Mouse (Mus musculus) naive thymus-derived CD4-positive, alpha-beta T cell, adult 2 months (primary cell): ENCODE measurements around the gene Mamdc2.
"Not testable (repeated sequence)": the region's sequence is repeated elsewhere in the genome, so short reads cannot be mapped to it uniquely, and the experiment has no call there.

Experiments
- DNase-seq: peaks from one replicate; pipeline ENCODE4 v3.0.0-alpha.2; 2011; ENCODE audit warnings: low read depth

Mamdc2 gene

DNA sequence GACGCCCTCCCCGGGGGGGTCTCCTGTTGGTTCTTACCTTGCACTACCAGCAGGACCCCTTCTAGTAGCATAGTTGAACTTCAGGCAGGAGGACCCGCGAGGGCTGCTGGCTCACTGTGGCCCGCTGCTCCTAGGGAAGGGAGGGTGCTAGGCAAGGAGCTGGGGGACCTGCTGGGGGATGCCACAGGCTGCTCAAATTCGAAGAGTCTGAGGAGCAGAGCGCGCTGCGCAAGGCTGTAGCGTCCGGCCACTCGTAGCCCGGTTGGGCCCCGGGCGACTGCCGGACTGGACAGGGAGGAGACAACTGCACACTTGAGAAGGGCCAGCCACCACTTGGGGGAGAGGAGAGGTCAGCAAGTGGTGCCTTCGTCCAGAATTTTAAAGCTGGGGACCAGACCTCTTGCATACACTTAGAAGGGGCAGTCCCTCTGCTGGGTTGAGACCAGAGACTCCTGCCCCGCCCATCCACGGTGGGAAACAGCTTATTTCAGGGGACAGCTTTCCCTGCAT lies at the start of gene Mamdc2:
Gene Mamdc2 (minus strand): TSS at position 455 of the 510 bp plus-strand sequence.
- no peak for DNase-seq

DNA sequence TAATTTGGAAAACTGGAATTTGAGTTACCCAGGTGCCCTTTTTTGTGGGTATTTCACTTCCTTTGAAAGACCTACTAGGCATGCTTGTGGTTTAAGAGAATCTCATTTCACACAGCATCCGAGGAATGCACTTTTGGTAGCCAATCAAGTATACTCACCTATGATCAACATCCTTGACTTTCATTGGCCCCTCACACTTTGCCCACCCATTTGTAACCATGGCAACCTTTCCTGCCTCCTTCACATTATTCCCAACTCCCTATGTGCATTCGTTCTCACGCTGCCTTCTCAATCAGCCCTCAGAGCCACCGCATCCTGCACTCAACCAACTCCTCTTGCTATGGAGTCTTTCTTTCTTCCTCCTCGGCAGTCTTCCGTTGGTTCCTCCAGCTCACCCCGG lies 49.8 kb upstream of the Mamdc2 start:
- DNase-seq, result no peak

DNA sequence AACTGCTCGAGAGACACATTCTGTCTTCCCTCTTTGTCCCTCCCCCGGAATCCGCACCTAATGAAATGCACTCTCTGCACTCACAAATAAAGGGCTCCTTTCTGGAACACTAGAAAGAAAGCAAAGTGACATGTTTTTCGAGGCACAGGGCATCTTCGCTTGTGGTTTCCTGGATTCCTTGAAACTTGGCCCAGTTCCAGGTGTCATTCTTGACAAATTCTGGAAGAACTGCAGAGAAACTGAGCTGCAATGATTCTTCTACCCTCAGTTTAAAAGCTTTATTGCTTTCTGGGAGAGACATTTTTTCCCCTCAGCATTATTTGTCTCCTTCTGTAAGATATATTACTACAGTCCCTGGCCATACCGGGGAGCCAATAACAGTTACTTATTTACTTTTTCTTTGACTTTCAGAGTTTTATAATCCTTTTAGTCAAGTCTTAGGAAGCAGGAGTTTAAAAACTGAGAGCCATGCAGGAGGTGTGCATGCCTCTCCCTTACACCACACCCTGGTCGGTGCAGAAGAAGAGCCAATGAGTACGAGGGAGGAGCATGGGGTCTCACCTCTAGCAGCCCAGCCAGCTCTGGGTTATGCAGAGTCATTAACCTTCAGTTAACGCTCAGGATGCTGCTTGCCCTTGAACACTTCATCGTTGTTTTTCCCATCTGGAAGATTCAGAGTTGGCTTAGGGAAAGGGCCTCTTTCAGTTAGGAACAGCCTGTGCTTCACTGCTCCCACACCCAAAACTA lies 49.1 kb upstream of the Mamdc2 start:
- DNase-seq, result no peak

DNA sequence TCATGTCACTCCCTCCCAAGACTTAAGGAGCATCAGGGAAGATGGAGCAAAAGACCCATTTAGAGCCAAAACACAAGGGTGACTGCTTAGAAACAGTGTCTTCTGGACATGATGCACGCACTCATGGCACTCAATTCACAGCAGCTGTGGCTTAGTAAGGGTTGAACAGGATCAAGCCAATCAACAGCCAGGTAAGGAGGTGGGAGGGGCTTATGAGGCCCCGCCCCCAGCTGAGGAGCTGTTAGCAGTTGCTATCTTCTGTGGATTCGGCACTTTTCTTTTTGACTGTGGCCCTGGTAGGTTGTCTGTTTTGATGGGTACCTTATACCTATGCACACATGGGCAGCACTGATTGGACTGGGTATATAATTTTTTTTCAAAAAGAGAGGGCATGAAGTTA lies 48.3 kb upstream of the Mamdc2 start:
- DNase-seq, result no peak

DNA sequence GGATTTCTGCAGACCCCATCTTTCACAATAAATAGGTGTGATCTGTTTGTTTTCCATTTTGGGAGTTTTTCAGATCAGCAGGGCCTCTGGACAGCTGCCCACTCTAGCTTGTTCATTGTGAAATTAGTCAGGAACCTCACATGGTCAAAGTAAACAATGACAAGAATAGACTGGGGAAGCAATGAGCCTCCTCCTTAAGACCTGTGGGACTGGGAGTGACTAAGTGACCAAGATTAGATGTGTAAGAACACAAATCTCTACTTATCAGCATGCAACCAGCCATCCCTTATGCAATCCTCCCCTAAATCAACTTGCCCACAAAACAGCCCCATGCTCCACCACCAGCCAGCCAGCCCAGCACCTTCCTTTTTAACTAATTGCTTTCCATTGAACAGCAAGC lies 44.4 kb upstream of the Mamdc2 start:
- DNase-seq, result no peak

DNA sequence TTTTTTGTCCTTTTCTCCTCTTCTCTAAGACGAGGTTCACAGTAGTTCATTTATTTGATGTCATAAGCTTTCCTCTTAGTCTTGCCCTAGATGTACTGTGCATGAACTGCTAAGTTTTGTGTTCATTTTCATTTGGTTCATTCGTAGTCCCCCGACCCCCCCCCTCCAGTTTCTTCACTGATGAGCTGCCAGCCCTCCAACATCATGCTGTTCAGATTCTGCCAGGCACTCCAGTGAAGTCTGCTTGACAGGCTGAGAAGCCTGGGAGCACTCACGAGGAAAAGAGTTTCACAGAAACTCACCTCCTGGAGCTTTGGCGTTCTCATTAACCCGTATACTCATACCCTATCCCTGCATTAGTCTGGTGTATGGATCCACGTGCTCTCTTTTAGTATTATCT lies 42.5 kb upstream of the Mamdc2 start:
- DNase-seq, result not testable (repeated sequence)

DNA sequence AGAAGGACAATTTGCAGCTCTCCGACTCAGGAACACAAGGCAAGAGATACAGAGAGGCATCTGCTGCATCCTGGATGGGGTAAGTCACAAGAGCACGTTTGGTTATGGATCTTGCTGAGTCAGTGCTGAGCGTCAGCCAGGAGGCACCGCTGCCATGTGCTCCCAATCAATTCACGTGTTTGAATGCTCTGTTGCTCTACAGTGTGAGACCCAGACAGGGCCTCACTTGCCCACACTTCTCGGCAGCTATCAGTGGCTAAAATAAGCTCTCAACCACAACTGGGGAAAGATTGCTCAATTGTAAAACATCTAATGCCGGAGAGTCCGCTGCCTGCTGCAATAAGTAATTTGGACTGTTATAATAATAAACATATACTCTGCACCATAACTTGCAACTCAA lies 41.5 kb upstream of the Mamdc2 start:
- DNase-seq, result no peak

DNA sequence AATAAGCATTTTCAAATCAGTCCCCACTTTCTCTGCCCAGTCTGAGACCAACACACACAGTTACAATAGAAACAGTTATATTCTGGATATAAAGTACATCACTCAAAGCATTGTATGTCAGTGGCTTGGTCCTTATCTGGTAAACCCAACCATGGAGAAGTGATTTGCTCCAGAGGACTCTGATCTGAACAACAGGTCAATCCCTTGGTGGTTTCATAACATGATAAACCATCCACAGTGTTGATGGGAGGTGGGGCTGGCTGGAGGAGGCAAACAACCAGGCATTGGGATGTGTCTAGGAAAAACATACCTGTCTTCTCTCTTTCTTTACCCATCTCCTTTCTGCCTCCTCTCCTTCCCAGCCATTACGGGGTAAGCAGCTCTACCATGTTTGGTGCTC lies 39.2 kb upstream of the Mamdc2 start:
- DNase-seq, result no peak

DNA sequence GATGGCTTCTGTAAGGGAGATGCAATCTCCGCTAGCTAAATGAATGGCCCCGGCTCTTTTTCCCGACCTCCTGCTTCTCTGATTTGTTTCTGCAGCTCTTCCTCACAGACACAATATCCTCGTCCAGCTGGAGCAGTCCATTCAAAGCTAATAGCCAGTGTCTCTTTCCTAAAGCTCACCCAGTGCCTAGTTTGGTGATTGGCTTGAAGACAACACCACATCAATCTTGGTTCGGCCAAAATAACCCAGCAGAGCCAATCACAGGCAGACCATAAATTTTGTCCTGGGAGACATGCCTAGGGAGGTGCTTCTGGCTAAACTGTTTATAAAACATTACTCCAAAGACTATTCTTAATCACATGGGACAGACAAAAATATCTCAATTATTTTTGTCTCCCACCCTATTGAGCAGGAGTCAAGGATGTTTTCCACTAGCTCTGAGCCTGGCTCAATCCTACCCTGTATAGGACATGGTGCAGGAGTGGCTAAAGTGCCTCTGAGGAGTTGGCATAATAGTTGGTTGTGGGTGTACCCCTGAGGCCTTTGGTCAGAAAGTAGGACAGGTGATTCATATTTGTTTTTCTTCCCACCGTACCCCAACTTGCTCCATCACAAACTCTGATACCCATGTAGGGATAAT lies 38.5 kb upstream of the Mamdc2 start:
- no peak for DNase-seq

DNA sequence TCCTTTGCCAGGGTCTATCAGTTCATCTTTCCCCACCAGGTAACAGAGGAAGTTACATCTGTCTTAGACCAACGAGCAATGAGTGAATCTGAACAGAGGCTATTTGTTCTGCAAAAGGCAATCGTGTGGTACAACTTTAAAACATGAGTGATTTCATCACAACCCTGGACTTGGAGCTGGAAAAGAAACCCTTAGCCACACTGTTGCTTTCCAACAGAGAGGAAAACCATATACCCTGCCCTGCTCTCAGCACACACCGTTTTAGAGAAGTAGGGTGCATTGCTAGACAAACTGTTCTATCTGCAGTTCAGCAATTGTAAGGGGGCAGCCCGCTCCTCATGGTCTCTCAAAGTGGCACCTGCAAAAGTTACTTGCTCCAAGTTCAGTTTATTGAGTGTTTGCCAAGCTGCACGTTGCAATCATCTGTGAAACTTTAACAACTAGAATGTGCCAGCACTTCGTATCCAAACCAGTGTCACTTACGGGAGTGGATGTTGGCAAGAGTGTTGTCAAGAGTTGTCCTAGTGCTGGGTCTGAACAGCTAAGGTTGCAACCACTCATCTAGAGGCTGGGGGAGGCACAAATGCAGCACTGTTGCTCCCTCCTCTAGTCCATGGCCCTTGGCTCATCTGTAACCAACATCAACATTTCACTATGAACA lies 37.8 kb upstream of the Mamdc2 start:
- no peak for DNase-seq

DNA sequence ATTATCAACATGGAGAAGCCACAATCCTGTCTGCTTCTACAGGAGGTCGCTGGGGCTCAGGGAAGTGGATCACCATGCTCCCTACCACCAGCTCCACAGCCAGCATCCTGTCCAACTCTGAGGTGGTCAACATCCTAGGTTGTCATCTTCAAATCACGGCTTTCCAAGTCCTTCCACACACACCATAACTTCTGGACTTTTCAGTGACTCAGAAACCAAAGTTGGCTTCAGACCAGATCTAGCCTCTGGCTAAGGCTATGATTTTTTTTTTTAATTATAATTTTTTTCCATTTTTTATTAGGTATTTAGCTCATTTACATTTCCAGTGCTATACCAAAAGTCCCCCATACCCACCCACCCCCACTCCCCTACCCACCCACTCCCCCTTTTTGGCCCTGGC lies 34.3 kb upstream of the Mamdc2 start:
- DNase-seq, result not testable (repeated sequence)

DNA sequence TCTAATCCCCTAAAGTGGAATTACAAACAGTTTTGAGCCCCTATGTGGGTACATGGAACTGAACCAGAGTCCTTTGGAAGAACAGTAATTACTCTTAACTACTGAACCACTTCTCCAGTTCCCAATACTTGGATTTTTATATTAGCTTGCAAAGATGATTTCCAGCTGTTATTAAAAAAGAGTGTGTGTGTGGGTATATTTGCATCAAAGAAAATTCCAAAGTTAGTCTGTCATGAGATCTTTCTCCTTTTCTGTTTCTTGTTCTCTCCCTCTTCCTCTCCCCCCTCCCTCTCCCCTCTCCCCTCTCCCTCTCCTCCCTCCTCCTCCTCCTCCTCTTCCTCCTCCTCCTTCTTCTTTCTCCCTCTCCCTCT lies 31.3 kb upstream of the Mamdc2 start:
- DNase-seq, result no peak

DNA sequence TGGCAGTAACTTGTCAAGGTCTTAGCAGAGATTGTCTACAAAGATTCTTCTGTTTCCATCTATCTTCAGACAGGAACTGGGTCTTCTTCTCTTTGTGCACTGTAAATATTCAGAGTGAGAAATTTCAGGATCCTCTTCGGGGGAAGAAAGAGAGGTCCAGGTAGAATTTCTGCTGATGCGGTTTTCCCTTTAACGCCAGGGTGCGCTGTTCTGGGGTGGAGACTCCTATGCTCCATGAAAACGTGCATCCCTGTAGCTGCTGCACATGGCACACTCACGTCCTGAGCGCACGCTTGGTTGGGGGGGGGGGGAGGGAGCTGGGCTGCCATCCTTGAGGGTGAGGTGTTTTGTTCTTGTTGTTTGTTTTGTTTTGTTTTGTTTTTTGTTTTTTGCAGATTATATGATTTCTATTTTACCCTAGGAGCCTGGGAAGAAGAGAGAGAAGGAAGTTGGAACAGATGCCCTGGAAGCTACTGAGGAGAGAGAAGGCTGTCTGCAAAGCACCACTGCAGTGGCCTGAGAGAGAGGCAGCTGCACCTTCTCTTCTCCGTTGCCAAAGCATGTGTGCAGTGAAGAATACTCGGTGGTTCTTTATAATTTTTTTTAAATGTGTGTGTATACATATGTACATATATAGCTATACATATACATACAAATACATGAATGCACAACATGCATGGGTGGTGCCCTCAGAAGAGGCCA lies 30.8 kb upstream of the Mamdc2 start:
- no peak for DNase-seq

DNA sequence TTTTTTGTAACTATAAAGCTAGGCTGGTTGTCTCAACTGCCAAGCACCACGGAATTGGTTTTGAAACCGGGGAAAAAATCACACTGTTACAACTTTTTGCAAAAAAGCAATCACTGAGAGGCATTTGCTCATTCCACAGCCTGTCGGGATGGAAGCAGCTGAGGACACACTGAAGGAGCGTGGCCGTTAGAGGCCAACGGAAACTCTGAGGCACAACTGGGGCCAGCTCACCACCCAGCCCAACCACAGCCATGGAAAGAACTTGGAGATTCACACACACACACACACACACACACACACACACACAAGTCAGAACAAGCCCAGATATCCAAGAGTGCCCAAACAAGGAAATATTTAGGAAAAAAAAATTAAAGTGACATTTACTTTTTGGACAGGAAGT lies 29.6 kb upstream of the Mamdc2 start:
- DNase-seq, result no peak

DNA sequence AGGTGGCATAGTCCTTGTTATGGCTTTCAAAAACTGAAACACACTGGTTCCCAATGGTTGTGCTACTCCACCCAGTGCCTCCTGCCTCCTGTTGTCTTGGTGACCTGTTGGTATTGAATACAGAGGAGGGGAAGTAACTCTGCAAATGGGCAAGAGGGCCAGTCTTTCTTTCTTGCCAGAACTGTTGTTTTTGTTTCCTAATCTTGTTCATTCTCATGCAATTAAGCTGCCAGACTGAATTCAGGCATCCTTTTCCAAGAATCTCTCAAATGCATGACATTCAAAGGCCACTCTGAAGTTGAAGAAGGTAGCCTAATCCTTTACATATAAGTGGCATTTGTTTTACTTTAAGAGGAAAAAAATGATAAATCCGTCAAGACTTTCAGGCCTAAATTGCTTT lies 19.6 kb upstream of the Mamdc2 start:
- DNase-seq, result no peak

DNA sequence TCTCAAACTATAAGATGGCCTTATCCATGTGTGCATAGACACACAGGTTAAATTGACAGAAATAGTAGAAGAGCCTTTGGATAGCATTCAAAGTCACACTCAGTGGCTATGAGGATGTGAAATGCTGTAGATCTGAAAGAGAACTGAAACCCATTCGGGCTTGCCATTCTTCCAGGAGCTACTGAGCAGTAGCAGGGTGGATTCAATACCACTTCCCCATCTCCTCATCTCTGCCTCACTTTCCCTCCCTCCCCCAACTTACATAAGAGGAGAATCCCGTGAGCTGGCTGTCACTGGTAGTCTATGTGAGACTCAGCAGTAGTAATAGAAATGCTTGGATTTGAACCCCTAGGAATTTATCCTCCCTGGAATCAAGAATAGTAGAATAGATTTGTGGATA lies 18.8 kb upstream of the Mamdc2 start:
- no peak for DNase-seq

DNA sequence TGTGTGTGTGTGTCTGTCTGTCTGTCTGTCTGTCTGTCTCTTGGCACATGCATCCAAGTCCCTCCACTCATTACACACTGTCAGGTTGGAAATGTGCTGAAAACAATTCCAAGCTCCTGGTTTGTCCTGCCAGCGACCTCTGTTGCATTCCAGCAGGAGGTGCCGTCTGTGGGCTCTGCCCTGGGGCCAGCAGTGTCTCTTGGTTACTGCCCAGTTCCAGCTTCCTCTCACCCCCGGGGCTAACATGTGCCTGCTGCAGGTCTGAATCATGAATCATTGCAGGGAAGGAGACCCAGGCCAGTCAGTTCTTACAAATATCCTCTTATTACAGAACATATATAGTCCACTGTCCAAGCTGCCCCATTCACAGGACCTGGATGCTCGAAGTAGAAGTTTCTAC lies 9.2 kb upstream of the Mamdc2 start:
- no peak for DNase-seq

DNA sequence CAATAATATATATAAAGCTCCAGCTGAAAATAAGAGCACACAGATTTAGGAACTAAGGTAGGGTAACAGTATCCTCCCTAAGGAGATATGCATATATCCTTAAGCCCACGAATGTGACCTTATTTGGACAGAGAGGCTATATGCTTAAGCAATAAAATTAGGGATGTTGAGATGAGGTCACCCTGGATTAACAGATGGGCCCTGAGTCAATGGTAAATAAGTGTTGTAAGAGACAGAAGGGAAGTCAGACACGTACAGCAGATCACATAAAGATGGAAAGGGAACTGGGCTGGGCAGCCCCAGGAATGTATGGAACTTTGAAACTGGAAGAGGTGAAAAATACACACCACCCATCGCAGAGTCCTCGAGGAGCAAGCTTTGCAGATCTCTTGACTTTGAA lies 3.1 kb upstream of the Mamdc2 start:
- DNase-seq, result no peak

DNA sequence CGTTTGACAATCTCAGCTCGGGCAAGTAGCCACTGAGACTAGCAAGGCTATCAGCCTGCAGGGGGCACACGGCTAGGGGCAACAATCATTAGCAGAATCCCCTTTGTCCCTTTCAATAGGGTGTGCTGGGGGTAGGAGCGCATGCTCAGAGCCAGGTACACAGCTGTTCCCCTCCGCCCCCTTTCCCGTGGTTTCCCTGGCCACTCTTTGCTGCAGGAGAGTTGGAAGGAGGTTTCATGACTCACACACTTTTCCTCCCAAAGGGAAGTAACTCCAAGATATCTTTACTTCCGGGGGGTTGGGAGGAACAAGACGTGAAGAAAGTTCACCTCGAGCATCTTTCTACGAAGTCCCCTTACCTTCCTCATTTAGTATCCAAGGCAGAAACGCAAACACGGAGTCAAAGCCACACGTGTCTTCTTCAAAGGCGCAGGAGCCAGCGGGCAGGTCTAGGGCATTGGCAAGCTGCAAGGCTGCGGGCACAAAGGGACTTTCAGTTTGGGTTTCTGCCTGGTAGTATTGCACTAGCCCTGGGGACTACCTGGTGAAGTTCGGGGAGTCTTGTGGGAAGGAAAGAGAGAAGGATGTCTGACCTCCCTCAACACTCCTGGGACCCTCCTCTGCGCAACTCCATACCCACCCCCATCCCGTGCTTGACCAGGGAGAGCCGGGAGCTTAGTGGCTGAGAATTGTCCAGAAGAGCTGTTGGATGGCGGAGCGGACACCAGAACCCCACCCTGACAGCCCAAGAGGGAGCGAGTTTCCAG lies 838 bp downstream of the Mamdc2 start:
- DNase-seq, result no peak

DNA sequence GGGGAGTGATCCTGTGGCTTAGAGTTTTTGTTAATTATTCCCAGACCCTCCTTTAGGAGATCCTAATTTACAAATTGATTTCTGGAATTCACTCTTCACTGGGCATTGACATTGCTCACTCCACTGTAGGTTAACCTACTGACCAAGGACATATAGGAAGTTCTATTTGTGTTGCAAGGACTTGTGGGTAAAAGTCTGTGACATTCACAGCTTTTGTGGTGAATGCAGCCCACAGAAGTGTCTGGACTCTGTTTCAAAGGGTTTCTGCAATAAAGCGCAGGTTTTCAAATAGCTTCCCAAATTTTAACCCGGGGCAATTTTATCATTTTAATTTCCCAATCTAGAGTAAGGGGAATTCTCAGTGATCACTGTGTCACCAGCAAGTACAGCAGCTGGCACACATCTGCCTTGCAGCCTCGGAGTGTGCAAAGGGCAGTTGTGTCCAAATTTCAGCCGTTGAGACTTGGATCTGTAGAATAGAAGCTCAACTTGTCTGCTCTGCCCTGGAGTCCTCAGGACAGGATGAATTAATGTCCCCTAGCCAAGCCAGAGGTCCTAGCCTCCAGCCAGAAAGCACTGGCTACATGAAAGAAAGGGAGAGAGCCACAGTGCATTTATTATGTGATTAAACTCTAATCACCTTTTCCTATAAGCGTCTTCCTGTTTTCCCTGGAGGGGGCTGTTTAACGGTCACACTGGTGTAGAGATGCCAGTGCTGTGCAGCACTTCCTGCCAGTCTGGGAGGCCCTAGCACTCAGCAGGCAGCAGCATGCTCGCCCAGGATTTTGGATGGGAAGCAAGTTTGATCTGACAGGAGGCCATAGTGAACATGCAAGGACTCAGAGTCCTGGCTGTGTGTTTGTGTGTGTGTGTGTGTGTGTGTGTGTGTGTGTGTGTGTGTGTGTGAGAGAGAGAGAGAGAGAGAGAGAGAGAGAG lies 3.1 kb downstream of the Mamdc2 start:
- no peak for DNase-seq

DNA sequence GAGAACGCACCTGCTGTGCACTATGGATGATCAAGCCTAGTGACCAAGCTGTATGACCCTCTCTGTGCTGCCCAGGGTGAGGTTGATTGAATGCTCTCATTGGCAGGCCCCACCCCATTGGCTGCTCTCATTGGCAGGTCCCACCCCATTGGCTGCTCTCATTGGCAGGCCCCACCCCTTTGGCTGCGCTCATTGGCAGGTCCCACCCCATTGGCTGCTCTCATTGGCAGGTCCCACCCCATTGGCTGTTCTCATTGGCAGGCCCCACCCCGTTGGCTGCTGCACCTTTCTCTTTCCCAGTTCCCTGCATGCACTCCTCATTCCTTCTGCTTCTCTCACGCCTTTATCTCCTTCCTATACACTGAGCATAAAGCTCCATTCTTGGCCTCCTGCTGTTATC lies 12.5 kb downstream of the Mamdc2 start:
- DNase-seq, result no peak
